Mouse (Mus musculus) neural tube, embryonic 11.5 days (tissue): Measurements from ENCODE around the gene Ppp1r3e. TPM values are rescaled to one million over a fixed set of nuclear protein-coding genes. Genes with fewer than 3 reads are reported as not detected.

ENCODE experiments used
- ATAC-seq: fragments of 200-750 bp; cut with Nextera tagmentation; 2 replicates; pipeline ENCODE4 v1.8.0; 2017; ENCODE audit warnings: moderate number of reproducible peaks, mild to moderate bottlenecking, moderate TSS enrichment, moderate library complexity; ENCODE audit not compliant: insufficient read depth, low FRiP score, low TSS enrichment
- DNase-seq: peaks from one replicate; pipeline ENCODE4 v3.0.0-alpha.2; 2015; ENCODE audit warnings: low spot score
- H3K27ac ChIP-seq: fragments of 300-500 bp; sonication (generic); 2 replicates; pipeline ENCODE4 v1.5.1; 2014; ENCODE audit warnings: low read depth, mild to moderate bottlenecking, low read length
- H3K27me3 ChIP-seq: fragments of 300-500 bp; sonication (generic); 2 replicates; pipeline ENCODE4 v1.6.1; 2014; ENCODE audit warnings: mild to moderate bottlenecking, low read length, mixed read lengths; ENCODE audit not compliant: control insufficient read depth, insufficient read depth
- H3K36me3 ChIP-seq: fragments of 300-500 bp; sonication (generic); 2 replicates; pipeline ENCODE4 v1.6.1; 2014; ENCODE audit warnings: mild to moderate bottlenecking, low read length, moderate library complexity, mixed read lengths; ENCODE audit not compliant: control insufficient read depth, insufficient read depth
- H3K4me1 ChIP-seq: fragments of 300-500 bp; sonication (generic); 2 replicates; pipeline ENCODE4 v1.6.1; 2014; ENCODE audit warnings: low read length, mixed read lengths; ENCODE audit not compliant: control insufficient read depth, insufficient read depth
- H3K4me2 ChIP-seq: fragments of 300-500 bp; sonication (generic); 2 replicates; pipeline ENCODE4 v1.6.1; 2014; ENCODE audit warnings: low read depth, mild to moderate bottlenecking, moderate library complexity
- H3K4me3 ChIP-seq: fragments of 300-500 bp; sonication (generic); 2 replicates; pipeline ENCODE4 v1.5.1; 2014; ENCODE audit warnings: low read depth, low read length
- H3K9ac ChIP-seq: fragments of 300-500 bp; sonication (generic); 2 replicates; pipeline ENCODE4 v1.6.1; 2014; ENCODE audit warnings: mild to moderate bottlenecking, low read length
- H3K9me3 ChIP-seq: fragments of 300-500 bp; sonication (generic); 2 replicates; pipeline ENCODE4 v1.6.1; 2016; ENCODE audit warnings: low read length; ENCODE audit not compliant: control insufficient read depth
- WGBS: fragments of 180-500 bp; shearing (Covaris S2); extraction: QIAGEN DNeasy Blood & Tissue Kit; methylation state at CpG from one replicate; pipeline ENCODE4 v1.1.7; 2014; 5-methylcytosine and 5-hydroxymethylcytosine counted together
- polyA plus RNA-seq: library from polyadenylated mRNA; unstranded; fragments of >200 nt; fragmentation: Nextera tagmentation; extraction: Ambion mirVana; gene quantifications from 2 replicates; pipeline ENCODE4 v1.2.1, GENCODE M21; 2014

Ppp1r3e gene
- polyA plus RNA-seq, 1 experiment from 2014 or later = 1.3 TPM

DNA sequence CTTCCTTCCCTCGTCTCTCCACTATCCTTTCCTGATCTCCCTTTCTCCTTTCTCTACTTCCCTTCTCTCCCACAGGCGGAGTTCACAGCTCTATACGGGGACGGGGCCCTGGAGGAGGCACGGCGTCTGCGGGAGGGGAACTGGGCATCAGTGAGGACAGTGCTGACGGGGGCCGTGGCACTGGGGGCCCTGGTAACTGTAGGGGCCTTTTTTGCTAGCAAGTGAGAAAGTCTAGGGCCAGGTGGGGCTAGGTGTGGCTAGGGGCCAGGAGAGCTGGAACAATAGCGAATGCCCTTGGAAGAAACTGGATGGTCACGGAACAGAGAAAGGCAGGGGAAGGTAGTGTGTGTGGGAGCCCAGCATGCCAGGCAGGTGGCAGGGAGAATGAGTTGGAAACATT is 8.0 kb upstream of the Ppp1r3e start:
- DNase-seq (no peak), ATAC-seq (no peak)
- no peak overlapping the region for H3K4me3 ChIP-seq
- H3K9me3 ChIP-seq = no peaks in the 10 kb centered on the region
- WGBS = 95% methylated on average over 11 of the region's 11 CpGs
- H3K27me3 ChIP-seq = no peaks in the 10 kb centered on the region
- H3K9ac ChIP-seq = no peak overlapping the region
- H3K36me3 ChIP-seq = no peaks in the 10 kb centered on the region
- H3K4me2 ChIP-seq = no peak overlapping the region
- no peak overlapping the region for H3K27ac ChIP-seq
- H3K4me1 ChIP-seq = peaks cover 7% of the 10 kb centered on the region

- no peaks in the 10 kb centered on the region for H3K9me3 ChIP-seq
- DNase-seq (no peak), ATAC-seq (no peak)
- 34% methylated on average over 21 of the region's 21 CpGs for WGBS
- H3K36me3 ChIP-seq = no peaks in the 10 kb centered on the region
- H3K4me3 ChIP-seq = peak overlapping the region; percentile 54
- H3K4me1 ChIP-seq = peaks cover 7% of the 10 kb centered on the region
- peak overlapping the region; percentile 53 for H3K9ac ChIP-seq
- H3K4me2 ChIP-seq = peak overlapping the region; percentile 66
- H3K27ac ChIP-seq = peak overlapping the region; percentile 75
- no peaks in the 10 kb centered on the region for H3K27me3 ChIP-seq
Observed at GRCm38 (mm10) chr14:54884022-54884712, 6.8 kb upstream of the Ppp1r3e start.

- Histone ChIP-seq H3K9ac (peak within 1 kb of the TSS; percentile 53), H3K9me3 (no peaks in the 10 kb centered on the region), H3K27ac (peak within 1 kb of the TSS; percentile 75), H3K4me2 (peak within 1 kb of the TSS; percentile 66), H3K4me3 (peak within 1 kb of the TSS; percentile 54), H3K36me3 (no peaks in the 10 kb centered on the region), H3K4me1 (peaks cover 7% of the 10 kb centered on the region), H3K27me3 (no peaks in the 10 kb centered on the region)
- under 1% methylated on average over 23 of the region's 27 CpGs for WGBS
- ATAC-seq (peak; percentile 93), DNase-seq (peak; percentile 89)
Observed at GRCm38 (mm10) chr14:54883154-54884021, 6.0 kb upstream of the Ppp1r3e start, which contains the start of the genes Bcl2l2 and Gm20521. TSS of gene Bcl2l2 (plus strand) at chr14:54883377. TSS of gene Gm20521 (plus strand) at chr14:54883441.

DNA sequence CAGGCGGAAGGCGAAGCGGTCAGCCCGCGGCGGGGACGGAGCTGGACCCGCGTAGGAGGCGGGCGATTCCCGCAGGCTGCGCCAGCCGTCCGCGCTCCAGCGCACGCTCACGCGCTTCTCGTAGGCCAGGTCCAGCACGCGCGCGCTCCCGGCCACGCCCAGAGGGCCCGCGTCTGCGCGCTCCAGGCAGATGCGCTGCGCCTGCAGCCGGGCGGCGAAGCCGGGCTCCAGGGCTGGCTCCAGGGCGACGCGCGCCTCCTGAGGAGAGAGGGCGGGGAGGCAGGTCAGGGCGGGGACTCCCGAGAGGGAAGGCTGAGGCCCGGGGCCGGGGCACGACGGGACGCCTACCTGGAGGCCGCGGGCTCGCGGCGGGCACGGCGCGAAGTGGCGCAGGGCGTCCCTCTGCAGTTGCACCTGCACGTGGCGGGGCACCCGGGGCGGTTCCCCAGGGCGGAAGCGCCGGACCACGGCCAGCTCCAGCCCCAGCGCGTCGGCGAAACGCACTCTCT is 757 bp downstream of the Ppp1r3e start:
- Histone ChIP-seq H3K9me3 (no peaks in the 10 kb centered on the region), H3K4me3 (peak overlapping the region; percentile 67), H3K36me3 (no peaks in the 10 kb centered on the region), H3K4me1 (0 out of 2 replicates have a peak, but pooled peaks cover 6% of the 10 kb centered on the region), H3K27ac (peak overlapping the region; percentile 67), H3K4me2 (peak overlapping the region; percentile 99), H3K27me3 (no peaks in the 10 kb centered on the region), H3K9ac (peak overlapping the region; percentile 61)
- DNase-seq (peak; percentile 95), ATAC-seq (peak; percentile 92)
- 0% methylated on average over 65 of the region's 72 CpGs for WGBS

- Histone ChIP-seq H3K27ac (peak overlapping the region; percentile 67), H3K4me2 (peak overlapping the region; percentile 99), H3K9ac (peak overlapping the region; percentile 61), H3K4me1 (0 out of 2 replicates have a peak, but pooled peaks cover 6% of the 10 kb centered on the region), H3K9me3 (no peaks in the 10 kb centered on the region), H3K27me3 (no peaks in the 10 kb centered on the region), H3K36me3 (no peaks in the 10 kb centered on the region), H3K4me3 (peak overlapping the region; percentile 67)
- 3% methylated on average over 36 of the region's 36 CpGs for WGBS
- ATAC-seq (peak; percentile 61), DNase-seq (no peak)
Observed at GRCm38 (mm10) chr14:54875844-54876538, 1.4 kb downstream of the Ppp1r3e start.

DNA sequence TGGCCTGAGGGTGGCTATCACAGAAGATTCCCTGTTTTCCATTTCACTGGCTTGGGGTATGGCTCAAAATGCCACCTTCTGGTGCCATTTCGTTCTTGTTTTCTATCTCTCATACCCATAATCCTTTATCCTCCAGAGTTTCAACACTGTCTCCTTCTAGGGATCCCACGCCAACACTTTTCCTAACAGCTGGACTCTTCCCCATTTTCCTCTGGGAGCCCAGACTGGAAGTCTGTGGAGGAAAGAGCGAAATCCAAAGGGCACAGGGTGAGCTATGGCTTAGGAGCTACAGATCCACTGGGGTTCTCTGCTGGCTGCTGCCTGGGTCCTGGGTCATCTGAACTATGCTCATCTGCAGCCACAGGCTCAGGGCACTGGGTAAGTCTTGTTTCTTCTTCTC is 3.2 kb downstream of the Ppp1r3e start:
- no peaks in the 10 kb centered on the region for H3K36me3 ChIP-seq
- 91% methylated on average over 3 of the region's 3 CpGs for WGBS
- DNase-seq = no peak
- H3K4me1 ChIP-seq = 0 out of 2 replicates have a peak, but pooled peaks cover 6% of the 10 kb centered on the region
- no peak overlapping the region for H3K4me2 ChIP-seq
- H3K4me3 ChIP-seq = no peak overlapping the region
- no peak overlapping the region for H3K27ac ChIP-seq
- no peaks in the 10 kb centered on the region for H3K27me3 ChIP-seq
- ATAC-seq = no peak
- no peaks in the 10 kb centered on the region for H3K9me3 ChIP-seq
- H3K9ac ChIP-seq = no peak overlapping the region

GRCm38 (mm10) chr14:54870861-54871260 is 6.5 kb downstream of the Ppp1r3e start, which contains the start of gene Homez:
TSS of gene Homez (minus strand) at chr14:54870961.
- Histone ChIP-seq H3K9me3 (no peaks in the 10 kb centered on the region), H3K36me3 (no peaks in the 10 kb centered on the region), H3K4me3 (no peak within 1 kb of the TSS), H3K4me1 (no peaks in the 10 kb centered on the region), H3K27ac (no peak within 1 kb of the TSS), H3K9ac (no peak within 1 kb of the TSS), H3K4me2 (no peak within 1 kb of the TSS), H3K27me3 (no peaks in the 10 kb centered on the region)
- 87% methylated on average over 5 of the region's 5 CpGs for WGBS
- ATAC-seq (no peak), DNase-seq (no peak)

GRCm38 (mm10) chr14:54868026-54868425 is 9.3 kb downstream of the Ppp1r3e start:
- H3K4me3 ChIP-seq = no peak overlapping the region
- no peaks in the 10 kb centered on the region for H3K27me3 ChIP-seq
- 85% methylated on average over 4 of the region's 4 CpGs for WGBS
- no peak overlapping the region for H3K4me2 ChIP-seq
- H3K36me3 ChIP-seq = no peaks in the 10 kb centered on the region
- no peaks in the 10 kb centered on the region for H3K9me3 ChIP-seq
- H3K4me1 ChIP-seq = 0 out of 2 replicates have a peak, but pooled peaks cover 3% of the 10 kb centered on the region
- ATAC-seq = no peak
- no peak for DNase-seq
- no peak overlapping the region for H3K27ac ChIP-seq
- no peak overlapping the region for H3K9ac ChIP-seq
